Mouse (Mus musculus) midbrain, embryonic 11.5 days (tissue): ENCODE measurements around the gene Drg2. TPM values are rescaled to one million over a fixed set of nuclear protein-coding genes. Genes with fewer than 3 reads are reported as not detected.
A peak's percentile ranks its signal among the peaks of the same experiment; 100 is the strongest.

Source experiments
- ATAC-seq: fragments of 200-750 bp; cut with Nextera tagmentation; 2 replicates; pipeline ENCODE4 v1.8.0; 2017; ENCODE audit warnings: moderate TSS enrichment, moderate library complexity; ENCODE audit not compliant: low FRiP score
- DNase-seq: peaks from one replicate; pipeline ENCODE4 v3.0.0; 2015; ENCODE audit warnings: low spot score; ENCODE audit errors: missing footprints
- H3K27ac ChIP-seq: fragments of 300-500 bp; sonication (generic); 2 replicates; pipeline ENCODE4 v1.5.1; 2014; ENCODE audit warnings: low read depth, low read length
- H3K27me3 ChIP-seq: fragments of 300-500 bp; sonication (generic); 2 replicates; pipeline ENCODE4 v1.6.1; 2014; ENCODE audit warnings: mild to moderate bottlenecking, low read length, moderate library complexity, mixed read lengths; ENCODE audit not compliant: control insufficient read depth, insufficient read depth
- H3K36me3 ChIP-seq: fragments of 300-500 bp; sonication (generic); 2 replicates; pipeline ENCODE4 v1.6.1; 2014; ENCODE audit warnings: mild to moderate bottlenecking, low read length, moderate library complexity, mixed read lengths; ENCODE audit not compliant: control insufficient read depth, insufficient read depth
- H3K4me1 ChIP-seq: fragments of 300-500 bp; sonication (generic); 2 replicates; pipeline ENCODE4 v1.6.1; 2014; ENCODE audit warnings: low read length; ENCODE audit not compliant: control insufficient read depth, insufficient read depth
- H3K4me2 ChIP-seq: fragments of 300-500 bp; sonication (generic); 2 replicates; pipeline ENCODE4 v1.6.1; 2014; ENCODE audit warnings: mild to moderate bottlenecking, moderate library complexity
- H3K4me3 ChIP-seq: fragments of 300-500 bp; sonication (generic); 2 replicates; pipeline ENCODE4 v1.5.1; 2014; ENCODE audit warnings: low read depth, low read length
- H3K9ac ChIP-seq: fragments of 300-500 bp; sonication (generic); 2 replicates; pipeline ENCODE4 v1.6.1; 2014; ENCODE audit warnings: low read length
- H3K9me3 ChIP-seq: fragments of 300-500 bp; sonication (generic); 2 replicates; pipeline ENCODE4 v1.6.1; 2016; ENCODE audit warnings: low read length; ENCODE audit not compliant: control insufficient read depth
- WGBS: fragments of 180-500 bp; shearing (Covaris S2); extraction: QIAGEN DNeasy Blood & Tissue Kit; methylation state at CpG from one replicate; pipeline ENCODE4 v1.1.7; 2014; 5-methylcytosine and 5-hydroxymethylcytosine counted together
- polyA plus RNA-seq: library from polyadenylated mRNA; unstranded; fragments of >200 nt; fragmentation: Nextera tagmentation; extraction: Ambion mirVana; gene quantifications from 2 replicates; pipeline ENCODE4 v1.2.1, GENCODE M21; 2014

Gene Drg2
- polyA plus RNA-seq, 1 experiment from 2014 or later = 125 TPM

DNA sequence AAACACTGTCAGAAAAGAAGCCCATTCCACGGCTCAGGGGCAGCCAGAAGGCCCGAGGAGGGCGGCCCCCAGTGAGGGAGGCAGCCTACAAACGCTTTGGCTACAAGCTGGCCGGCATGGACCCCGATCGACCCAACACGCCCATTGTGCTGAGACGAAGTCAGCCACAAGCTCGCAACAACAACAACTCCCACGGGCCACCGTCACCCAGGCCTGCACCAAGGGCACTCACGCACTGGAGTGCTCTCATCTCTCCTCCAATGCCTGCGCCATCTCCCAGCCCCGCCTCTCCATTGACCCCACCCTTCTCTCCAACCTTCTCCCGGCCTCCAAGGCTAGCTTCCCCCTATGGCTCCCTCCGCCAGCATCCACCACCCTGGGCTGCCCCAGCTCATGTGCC lies 23.7 kb downstream of the Drg2 start:
- no peak overlapping the region for H3K4me3 ChIP-seq

DNA sequence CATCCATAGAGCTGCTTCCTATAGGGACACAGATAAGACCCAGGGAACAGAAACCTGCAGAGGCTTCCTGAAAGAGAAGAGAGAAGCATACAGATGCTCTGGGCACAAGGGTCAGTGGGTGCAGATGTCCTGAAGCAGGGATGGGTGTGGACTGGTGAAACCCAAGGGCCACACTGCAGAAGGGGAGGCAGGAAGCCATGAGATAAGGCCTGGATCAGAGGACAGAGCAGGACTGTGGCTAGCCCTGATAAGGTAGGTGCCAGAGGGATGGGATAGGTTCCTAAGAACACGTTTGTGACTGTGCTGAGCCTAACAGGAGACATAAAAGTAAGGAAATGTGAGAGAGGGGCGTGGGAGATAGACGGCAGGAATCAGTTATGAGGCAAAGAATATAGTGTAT lies 31.9 kb downstream of the Drg2 start:
- Histone ChIP-seq H3K9ac (no peak overlapping the region), H3K9me3 (no peaks in the 10 kb centered on the region), H3K27ac (no peak overlapping the region), H3K27me3 (no peaks in the 10 kb centered on the region), H3K4me2 (no peak overlapping the region), H3K36me3 (no peaks in the 10 kb centered on the region), H3K4me1 (no peaks in the 10 kb centered on the region), H3K4me3 (no peak overlapping the region)
- DNase-seq (no peak), ATAC-seq (no peak)
- 68% methylated on average over 3 of the region's 3 CpGs for WGBS

More for the DNA sequence above, 23.7 kb downstream of the Drg2 start:
- Histone ChIP-seq H3K27me3 (no peaks in the 10 kb centered on the region), H3K9me3 (no peaks in the 10 kb centered on the region), H3K4me1 (no peaks in the 10 kb centered on the region), H3K27ac (no peak overlapping the region), H3K9ac (no peak overlapping the region), H3K36me3 (no peaks in the 10 kb centered on the region), H3K4me2 (no peak overlapping the region)
- ATAC-seq = no peak
- 35% methylated on average over 17 of the region's 17 CpGs for WGBS
- DNase-seq = no peak

DNA sequence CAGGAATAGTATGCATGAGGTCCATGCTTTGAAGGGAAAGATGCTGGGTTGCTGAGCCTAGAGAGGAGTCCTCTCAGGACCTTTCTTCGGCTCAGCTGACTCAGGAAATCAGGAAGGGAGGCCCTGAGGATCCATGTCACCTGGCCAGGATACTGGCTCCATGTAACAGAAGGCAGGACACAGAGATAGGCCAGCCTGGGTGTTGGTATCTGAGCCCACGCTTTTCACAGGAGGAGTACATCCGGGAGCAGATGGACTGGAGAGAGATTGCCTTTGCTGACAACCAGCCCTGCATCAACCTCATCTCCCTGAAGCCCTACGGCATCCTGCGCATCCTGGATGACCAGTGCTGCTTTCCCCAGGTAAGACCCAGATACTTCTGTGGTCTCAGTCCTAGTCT lies 38.3 kb downstream of the Drg2 start:
- H3K9me3 ChIP-seq = no peaks in the 10 kb centered on the region
- WGBS = 87% methylated on average over 5 of the region's 5 CpGs
- H3K27ac ChIP-seq = no peak overlapping the region
- no peak overlapping the region for H3K4me3 ChIP-seq
- ATAC-seq = no peak
- no peak overlapping the region for H3K4me2 ChIP-seq
- H3K4me1 ChIP-seq = no peaks in the 10 kb centered on the region
- no peaks in the 10 kb centered on the region for H3K27me3 ChIP-seq
- H3K9ac ChIP-seq = no peak overlapping the region
- DNase-seq = no peak
- no peaks in the 10 kb centered on the region for H3K36me3 ChIP-seq

DNA sequence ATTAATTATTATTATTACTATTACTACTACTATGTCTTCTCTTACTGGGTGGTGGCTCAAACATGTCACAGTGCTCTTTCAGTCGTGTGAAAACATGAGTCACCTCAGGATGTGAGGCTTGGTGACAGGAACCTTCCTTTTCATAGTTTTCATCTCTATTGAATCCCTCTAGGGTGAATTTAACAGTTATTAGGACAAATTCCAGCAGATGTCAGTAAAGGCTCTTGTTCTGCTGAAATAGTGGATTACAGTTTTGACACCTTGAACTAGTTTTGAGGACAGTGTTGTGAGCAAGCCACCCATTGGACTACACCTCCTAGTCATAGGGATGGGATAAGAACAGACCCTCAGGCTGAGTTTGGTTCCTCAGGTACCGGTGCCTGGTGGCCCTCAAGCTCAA lies 41.3 kb downstream of the Drg2 start:
- Histone ChIP-seq H3K9ac (no peak overlapping the region), H3K4me1 (no peaks in the 10 kb centered on the region), H3K27me3 (no peaks in the 10 kb centered on the region), H3K27ac (no peak overlapping the region), H3K4me3 (no peak overlapping the region), H3K9me3 (no peaks in the 10 kb centered on the region), H3K36me3 (no peaks in the 10 kb centered on the region), H3K4me2 (no peak overlapping the region)
- ATAC-seq (no peak), DNase-seq (no peak)
- WGBS = 69% methylated on average over 2 of the region's 2 CpGs

DNA sequence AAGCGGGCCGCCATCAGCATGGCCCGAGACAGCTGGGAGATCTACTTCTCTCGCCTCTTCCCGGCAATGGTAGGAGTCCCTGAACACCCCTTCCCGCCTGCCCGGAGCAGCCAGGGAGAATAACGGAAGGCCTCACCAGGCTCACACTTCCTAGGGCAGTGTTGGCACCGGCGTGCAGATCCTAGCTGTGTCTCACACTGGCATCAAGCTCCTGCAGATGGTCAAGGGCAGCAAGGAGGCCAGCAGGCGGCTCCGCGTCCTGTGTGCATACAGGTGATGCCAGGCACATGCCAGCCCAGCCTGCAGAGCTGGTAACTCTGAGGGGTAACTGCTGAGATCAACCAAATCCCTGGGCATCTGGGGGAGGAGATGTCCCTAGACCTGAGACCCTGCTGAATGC lies 52.9 kb downstream of the Drg2 start:
- ATAC-seq = no peak
- Histone ChIP-seq H3K9me3 (no peaks in the 10 kb centered on the region), H3K4me1 (peaks cover 7% of the 10 kb centered on the region; the same call in 1 of the 2 replicates), H3K4me2 (no peak overlapping the region), H3K27me3 (peaks cover 19% of the 10 kb centered on the region), H3K27ac (no peak overlapping the region), H3K36me3 (no peaks in the 10 kb centered on the region), H3K4me3 (no peak overlapping the region), H3K9ac (no peak overlapping the region)
- DNase-seq = no peak
- WGBS = 91% methylated on average over 13 of the region's 13 CpGs

DNA sequence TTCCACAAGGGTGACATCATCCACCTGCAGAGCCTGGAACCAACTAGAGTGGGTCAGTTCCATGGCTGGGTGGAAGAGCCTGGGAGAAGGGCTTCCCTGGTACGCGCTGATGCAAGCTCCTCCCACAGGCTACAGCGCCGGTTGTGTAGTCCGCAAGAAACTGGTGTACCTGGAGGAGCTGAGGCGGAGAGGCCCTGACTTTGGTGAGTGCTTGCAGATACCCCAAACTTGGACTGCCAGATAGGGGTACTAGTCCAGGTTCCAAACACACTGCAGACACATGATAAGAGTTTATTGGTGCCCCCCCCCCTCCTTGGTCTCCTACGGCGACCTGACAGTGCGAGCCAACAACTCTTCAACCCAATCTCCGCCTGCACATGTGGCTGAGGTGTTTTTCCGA lies 54.6 kb downstream of the Drg2 start:
- Histone ChIP-seq H3K9me3 (no peaks in the 10 kb centered on the region), H3K4me2 (peak overlapping the region; percentile 61), H3K4me1 (peaks cover 7% of the 10 kb centered on the region; the same call in 1 of the 2 replicates), H3K27me3 (peaks cover 19% of the 10 kb centered on the region), H3K27ac (no peak overlapping the region), H3K4me3 (peak overlapping the region; percentile 28), H3K36me3 (no peaks in the 10 kb centered on the region), H3K9ac (no peak overlapping the region; the same call in 1 of the 2 replicates)
- ATAC-seq (no peak), DNase-seq (no peak)
- 6% methylated on average over 11 of the region's 11 CpGs for WGBS

DNA sequence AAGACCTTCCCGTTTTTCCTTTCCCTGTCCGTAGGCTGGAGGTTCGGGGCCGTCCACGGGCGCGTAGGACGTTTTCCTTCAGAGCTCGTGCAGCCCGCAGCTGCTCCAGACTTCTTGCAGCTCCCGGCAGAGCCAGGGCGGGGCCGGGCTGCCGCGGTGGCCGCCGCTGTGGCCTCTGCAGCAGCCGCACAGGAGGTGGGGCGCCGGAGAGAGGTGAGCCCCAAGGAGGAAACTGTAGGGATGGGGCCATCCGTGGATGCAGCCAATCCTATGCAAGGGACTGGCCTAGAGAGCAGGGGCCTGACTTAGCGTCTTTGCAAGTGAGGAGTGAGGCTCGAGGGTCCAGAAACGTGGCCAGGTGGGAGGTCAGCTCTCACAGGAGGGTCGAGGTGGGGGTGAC lies 55.1 kb downstream of the Drg2 start:
- under 1% methylated on average over 25 of the region's 25 CpGs for WGBS
- Histone ChIP-seq H3K27me3 (peaks cover 19% of the 10 kb centered on the region), H3K27ac (no peak overlapping the region), H3K36me3 (no peaks in the 10 kb centered on the region), H3K4me3 (peak overlapping the region; percentile 28), H3K9ac (peak overlapping the region; percentile 56), H3K9me3 (no peaks in the 10 kb centered on the region), H3K4me2 (peak overlapping the region; percentile 61), H3K4me1 (peaks cover 7% of the 10 kb centered on the region; the same call in 1 of the 2 replicates)
- DNase-seq (no peak), ATAC-seq (0 out of 2 replicates have a peak, but pooled peaks have one; percentile 19)

DNA sequence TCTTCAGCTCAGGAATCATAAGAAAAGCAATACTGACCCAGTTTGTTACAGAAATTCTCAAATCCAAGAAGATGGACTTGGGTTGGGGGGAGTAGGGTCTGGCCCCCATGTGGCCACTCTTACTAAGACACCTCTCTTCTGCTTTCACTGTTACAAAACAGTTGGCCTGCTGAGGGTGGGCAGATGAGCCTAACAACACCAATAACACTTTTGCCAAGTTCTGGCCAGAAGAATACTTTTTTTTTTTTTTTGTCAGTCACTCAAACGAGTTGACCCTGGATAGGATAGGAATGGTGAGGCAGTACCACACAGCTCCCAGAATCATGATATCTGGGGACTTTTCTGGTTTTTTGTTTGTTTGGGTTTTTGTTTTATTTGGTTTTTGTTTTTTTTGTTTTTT lies 57.5 kb downstream of the Drg2 start:
- Histone ChIP-seq H3K4me3 (no peak overlapping the region), H3K27me3 (peaks cover 19% of the 10 kb centered on the region), H3K4me1 (peaks cover 7% of the 10 kb centered on the region; the same call in 1 of the 2 replicates), H3K4me2 (no peak overlapping the region), H3K9me3 (no peaks in the 10 kb centered on the region), H3K36me3 (no peaks in the 10 kb centered on the region), H3K27ac (no peak overlapping the region), H3K9ac (no peak overlapping the region)
- no peak for DNase-seq
- WGBS = 75% methylated on average over 1 of the region's 1 CpGs
- ATAC-seq = no peak

DNA sequence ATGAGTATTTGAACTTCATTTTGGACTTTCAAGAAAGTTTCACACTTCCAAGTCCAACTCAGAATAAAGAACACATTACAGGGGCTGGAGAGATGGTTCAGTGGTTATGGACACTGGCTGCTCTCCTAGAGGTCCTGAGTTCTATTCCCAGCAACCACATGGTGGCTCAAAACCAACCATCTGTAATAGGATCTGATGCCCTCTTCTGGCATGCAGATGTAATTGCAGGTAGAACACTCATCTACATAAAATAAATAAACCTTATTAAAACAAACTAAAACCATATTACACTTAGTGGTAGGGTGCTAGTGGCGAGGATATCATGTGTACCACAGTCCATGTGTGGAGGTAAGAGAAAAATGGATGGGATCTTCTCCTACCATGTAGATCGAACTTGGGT lies 58.1 kb downstream of the Drg2 start:
- no peak overlapping the region for H3K4me3 ChIP-seq
- DNase-seq = no peak
- H3K9me3 ChIP-seq = no peaks in the 10 kb centered on the region
- peaks cover 19% of the 10 kb centered on the region for H3K27me3 ChIP-seq
- no peak for ATAC-seq
- no peaks in the 10 kb centered on the region for H3K36me3 ChIP-seq
- no peak overlapping the region for H3K27ac ChIP-seq
- WGBS = 88% methylated on average over 2 of the region's 2 CpGs
- H3K9ac ChIP-seq = no peak overlapping the region
- H3K4me1 ChIP-seq = peaks cover 7% of the 10 kb centered on the region; the same call in 1 of the 2 replicates
- no peak overlapping the region for H3K4me2 ChIP-seq

DNA sequence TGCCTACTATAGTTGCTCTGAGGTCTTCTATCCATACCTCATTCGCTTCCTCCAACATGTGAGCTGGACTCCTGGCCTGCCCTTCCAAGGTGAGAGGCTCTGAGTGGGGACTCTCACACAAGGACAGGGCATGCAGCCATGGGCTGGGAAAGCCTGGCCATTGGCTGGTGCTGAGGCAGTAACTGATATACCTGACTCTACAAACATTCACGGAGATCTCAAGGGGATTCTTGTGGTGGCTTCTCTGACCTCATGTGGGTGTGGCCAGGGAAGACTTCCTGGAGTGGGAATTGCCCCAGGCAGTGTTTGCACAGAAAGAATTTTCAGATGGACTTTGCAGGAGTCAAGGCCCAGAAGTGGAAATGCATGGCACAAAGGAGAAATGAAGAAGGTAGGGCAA lies 60.5 kb downstream of the Drg2 start:
- no peaks in the 10 kb centered on the region for H3K36me3 ChIP-seq
- ATAC-seq = no peak
- DNase-seq = no peak
- H3K9ac ChIP-seq = no peak overlapping the region
- 80% methylated on average over 2 of the region's 2 CpGs for WGBS
- H3K4me3 ChIP-seq = no peak overlapping the region
- no peak overlapping the region for H3K27ac ChIP-seq
- no peaks in the 10 kb centered on the region for H3K9me3 ChIP-seq
- no peak overlapping the region for H3K4me2 ChIP-seq
- no peaks in the 10 kb centered on the region for H3K4me1 ChIP-seq
- H3K27me3 ChIP-seq = peaks cover 6% of the 10 kb centered on the region
